9 mouse cellular contexts compared by ENCODE assay signal in genomic region chrX:152151709-152152108, GRCm38 (mm10). TPM values are rescaled to one million over a fixed set of nuclear protein-coding genes. Genes with fewer than 3 reads are reported as not detected.
DNase-seq lines count a peak whose midpoint lies in the region; ATAC-seq and TF ChIP-seq lines count a peak whose summit lies in the region.
"Had no signal": no experiment of that assay in that cellular context is flagged by ENCODE, and none has a peak within 500 bp of the region (broad histone marks: within the 10 kb centered on the region; RNA-seq: fewer than 3 reads in every experiment).

No protein-coding gene starts in this region.

- WGBS in kidney, embryonic 16.5 days: 15% methylated on average over 6 of the region's 6 CpGs
- 12% methylated on average over 6 of the region's 6 CpGs for WGBS in forebrain, embryonic 15.5 days
- WGBS in midbrain, embryonic 13.5 days: 14% methylated on average over 6 of the region's 6 CpGs

- no peak overlapping the region for H3K4me3 ChIP-seq in kidney, embryonic 16.5 days (ENCODE audit: low read length)
- no peak overlapping the region for H3K4me3 ChIP-seq in CH12.LX (replicated peaks in 1 of 3; ENCODE audit: low read depth in 2 of 3, low read length in 2 of 3, poor library complexity in 1 of 3)
- no peak overlapping the region for H3K4me3 ChIP-seq in forebrain, embryonic 15.5 days
- H3K4me3 ChIP-seq in midbrain, embryonic 13.5 days (replicated peaks): no peak overlapping the region
- H3K4me3 ChIP-seq: embryonic facial prominence, embryonic 12.5 days had no signal

- no peaks in the 10 kb centered on the region for H3K79me2 ChIP-seq in CH12.LX (replicated peaks; ENCODE audit: control insufficient read depth, extremely low read depth, insufficient read depth, poor library complexity, severe bottlenecking)

- H3K27ac ChIP-seq in kidney, embryonic 16.5 days (ENCODE audit: low read length): no peak overlapping the region
- no peak overlapping the region for H3K27ac ChIP-seq in CH12.LX (ENCODE audit: insufficient read depth, low read depth)
- no peak overlapping the region for H3K27ac ChIP-seq in forebrain, embryonic 15.5 days (replicated peaks)
- H3K27ac ChIP-seq in midbrain, embryonic 13.5 days: no peak overlapping the region
- H3K27ac ChIP-seq: embryonic facial prominence, embryonic 12.5 days had no signal

- H3K9me3 ChIP-seq in kidney, embryonic 16.5 days (ENCODE audit: low read length): no peaks in the 10 kb centered on the region
- H3K9me3 ChIP-seq in CH12.LX (replicated peaks; ENCODE audit: low read length): no peaks in the 10 kb centered on the region
- no peaks in the 10 kb centered on the region for H3K9me3 ChIP-seq in forebrain, embryonic 15.5 days
- H3K9me3 ChIP-seq in midbrain, embryonic 13.5 days: no peaks in the 10 kb centered on the region
- H3K9me3 ChIP-seq: embryonic facial prominence, embryonic 12.5 days had no signal

- peak; percentile 80 for TF ChIP-seq RAD21 in CH12.LX (IDR thresholded peaks at IDR 0.05; ENCODE audit: low read depth, low read length)

- ATAC-seq in kidney, embryonic 16.5 days (ENCODE audit: low FRiP score, low TSS enrichment): no peak; the same call in 1 of the 2 replicates
- peak; percentile 55; the same call in 1 of the 2 replicates for ATAC-seq in forebrain, embryonic 15.5 days (replicated peaks)
- peak; percentile 78 for ATAC-seq in midbrain, embryonic 13.5 days

- in situ Hi-C loops in CH12.LX (cut with MboI; ENCODE audit: low pct_ligation_motif_present, low pct_unique_long_range_greater_than_20kb, low sequenced_read_pairs): loop anchor here (10.0 kb wide), 1 partner anchor 207 kb away; no protein-coding TSS in a partner anchor

- TF ChIP-seq EP300 in CH12.LX (IDR thresholded peaks at IDR 0.05; ENCODE audit: low read length): no peak

- dilution Hi-C loops in CH12.LX (cut with MboI; ENCODE audit: extremely low pct_ligation_motif_present, extremely low pct_unique_long_range_greater_than_20kb, low sequenced_read_pairs): no loop called here

- H3K36me3 ChIP-seq in kidney, embryonic 16.5 days (ENCODE audit: insufficient read depth, low read length): no peaks in the 10 kb centered on the region
- no peaks in the 10 kb centered on the region for H3K36me3 ChIP-seq in CH12.LX (replicated peaks in 1 of 2; ENCODE audit: control insufficient read depth in 1 of 2, insufficient read depth in 1 of 2, low read length in 1 of 2)
- H3K36me3 ChIP-seq in forebrain, embryonic 15.5 days: no peaks in the 10 kb centered on the region
- no peaks in the 10 kb centered on the region for H3K36me3 ChIP-seq in midbrain, embryonic 13.5 days
- H3K36me3 ChIP-seq: embryonic facial prominence, embryonic 12.5 days had no signal

- H3K27me3 ChIP-seq in kidney, embryonic 16.5 days (ENCODE audit: insufficient read depth, low read length): peaks cover 36% of the 10 kb centered on the region; the same call in 1 of the 2 replicates
- no peaks in the 10 kb centered on the region for H3K27me3 ChIP-seq in CH12.LX (replicated peaks)
- H3K27me3 ChIP-seq in forebrain, embryonic 15.5 days: peaks cover 11% of the 10 kb centered on the region
- peaks cover 87% of the 10 kb centered on the region for H3K27me3 ChIP-seq in midbrain, embryonic 13.5 days

- peak; percentile 67 for DNase-seq in kidney, adult 18-20 months
- peak; percentile 60 for DNase-seq in CH12.LX (ENCODE audit: extremely low read depth)
- peak; percentile 76 for DNase-seq in brain, adult 2 months (ENCODE audit: low read depth, low spot score)
- peak; percentile 55 for DNase-seq in kidney, postnatal 14 days
- DNase-seq in thymus, postnatal 4 days: peak; percentile 66

- TF ChIP-seq POLR2A in CH12.LX (IDR thresholded peaks at IDR 0.05; ENCODE audit: low read depth, low read length): no peak

- H3K9ac ChIP-seq in kidney, embryonic 16.5 days (replicated peaks; ENCODE audit: low read length): no peak overlapping the region
- no peak overlapping the region for H3K9ac ChIP-seq in CH12.LX (ENCODE audit: insufficient read depth, low read depth)
- H3K9ac ChIP-seq in forebrain, embryonic 15.5 days (replicated peaks): no peak overlapping the region
- no peak overlapping the region for H3K9ac ChIP-seq in midbrain, embryonic 13.5 days (replicated peaks)
- H3K9ac ChIP-seq: embryonic facial prominence, embryonic 12.5 days had no signal

- peak; percentile 60 to 78 for TF ChIP-seq CTCF in CH12.LX (conservative IDR thresholded peaks at IDR 0.05 in 1 of 2, IDR thresholded peaks at IDR 0.05 in 1 of 2; ENCODE audit: low read depth in 2 of 2, low read length in 2 of 2)

- H3K4me1 ChIP-seq in kidney, embryonic 16.5 days (ENCODE audit: insufficient read depth, low read length): peaks cover 3% of the 10 kb centered on the region; the same call in 1 of the 2 replicates
- H3K4me1 ChIP-seq in CH12.LX (ENCODE audit: control insufficient read depth in 1 of 2, insufficient read depth in 2 of 2): peaks cover 0 to 2% of the 10 kb centered on the region in 2 experiments; a peak in 2 of 4 replicates
- peaks cover 9% of the 10 kb centered on the region; the same call in 1 of the 2 replicates for H3K4me1 ChIP-seq in forebrain, embryonic 15.5 days
- peaks cover 3% of the 10 kb centered on the region; the same call in 1 of the 2 replicates for H3K4me1 ChIP-seq in midbrain, embryonic 13.5 days (replicated peaks)
- H3K4me1 ChIP-seq: embryonic facial prominence, embryonic 12.5 days had no signal

- no peak overlapping the region for H3K4me2 ChIP-seq in kidney, embryonic 16.5 days (replicated peaks; ENCODE audit: low read depth, low read length)
- H3K4me2 ChIP-seq in CH12.LX (ENCODE audit: insufficient read depth, low read depth, poor library complexity, severe bottlenecking): no peak overlapping the region
- H3K4me2 ChIP-seq in forebrain, embryonic 15.5 days (replicated peaks): no peak overlapping the region
- H3K4me2 ChIP-seq in midbrain, embryonic 13.5 days (replicated peaks): no peak overlapping the region
- H3K4me2 ChIP-seq: embryonic facial prominence, embryonic 12.5 days had no signal

TF ChIP-seq in CH12.LX, 34 proteins besides CTCF, POLR2A, EP300 and RAD21:
- TF ChIP-seq ELF1 (IDR thresholded peaks at IDR 0.05; ENCODE audit: low read depth, low read length) (no peak), ZC3H11A (IDR thresholded peaks at IDR 0.05; ENCODE audit: low read depth, low read length) (0 out of 2 replicates have a peak, but pooled peaks have one; percentile 4), MXI1 (IDR thresholded peaks at IDR 0.05; ENCODE audit: low read depth, low read length) (no peak), SMC3 (IDR thresholded peaks at IDR 0.05; ENCODE audit: low read depth, low read length) (peak; percentile 65)

RNA-seq across cellular contexts. Expression of gene Iqsec2, which starts 7.6 kb away (rescaled TPM):
- polyA plus RNA-seq in kidney, embryonic 16.5 days (2015; fragmentation: Nextera tagmentation; extraction: Ambion mirVana): 5.3 and 6.7 TPM in 2 replicates
- total RNA-seq in CH12.LX (2012; rRNA removed) (1.2 and 1.8 TPM in 2 replicates), CH12.LX (2014; rRNA removed) (0.39 and 0.71 TPM in 2 replicates)
- polyA plus RNA-seq in CH12.LX (2012; ENCODE audit: insufficient read length, low read depth): 3.3 and 4.2 TPM in 2 replicates
- polyA plus RNA-seq in forebrain, embryonic 15.5 days (2015; fragmentation: Nextera tagmentation; extraction: Ambion mirVana): 3.6 and 5.1 TPM in 2 replicates
- polyA plus RNA-seq in midbrain, embryonic 13.5 days (2015; fragmentation: Nextera tagmentation; extraction: Ambion mirVana): 3.2 TPM in 2 replicates
